Mouse (Mus musculus) embryonic facial prominence, embryonic 15.5 days (tissue): ENCODE data around the gene Eif4a1. TPM values are rescaled to one million over a fixed set of nuclear protein-coding genes. Genes with fewer than 3 reads are reported as not detected.
"Not testable (repeated sequence)": the region's sequence is repeated elsewhere in the genome, so short reads cannot be mapped to it uniquely, and the experiment has no call there.

ENCODE experiments used
- ATAC-seq: fragments of 200-750 bp; cut with Nextera tagmentation; 2 replicates; pipeline ENCODE4 v1.8.0; 2017; ENCODE audit warnings: low read depth, moderate TSS enrichment; ENCODE audit not compliant: insufficient number of reproducible peaks, low FRiP score, low TSS enrichment
- H3K27ac ChIP-seq: fragments of 300-500 bp; sonication (generic); replicated peaks from 2 replicates; pipeline ENCODE4 v1.5.1; 2015; ENCODE audit warnings: mild to moderate bottlenecking, inconsistent platforms
- H3K27me3 ChIP-seq: fragments of 300-500 bp; sonication (generic); 2 replicates; pipeline ENCODE4 v1.6.1; 2015; ENCODE audit warnings: inconsistent platforms
- H3K36me3 ChIP-seq: fragments of 300-500 bp; sonication (generic); 2 replicates; pipeline ENCODE4 v1.6.1; 2015; ENCODE audit warnings: mild to moderate bottlenecking, inconsistent platforms
- H3K4me1 ChIP-seq: fragments of 300-500 bp; sonication (generic); 2 replicates; pipeline ENCODE4 v1.6.1; 2015; ENCODE audit warnings: inconsistent platforms
- H3K4me2 ChIP-seq: fragments of 300-500 bp; sonication (generic); replicated peaks from 2 replicates; pipeline ENCODE4 v1.6.1; 2015; ENCODE audit warnings: mild to moderate bottlenecking, inconsistent platforms
- H3K4me3 ChIP-seq: fragments of 300-500 bp; sonication (generic); replicated peaks from 2 replicates; pipeline ENCODE4 v1.5.1; 2015; ENCODE audit warnings: mild to moderate bottlenecking, inconsistent platforms
- H3K9ac ChIP-seq: fragments of 300-500 bp; sonication (generic); 2 replicates; pipeline ENCODE4 v1.6.1; 2015; ENCODE audit warnings: inconsistent platforms
- H3K9me3 ChIP-seq: fragments of 300-500 bp; sonication (generic); replicated peaks from 2 replicates; pipeline ENCODE4 v1.6.1; 2016; ENCODE audit warnings: inconsistent platforms
- WGBS: fragments of 180-500 bp; shearing (Covaris S2); methylation state at CpG from one replicate; pipeline ENCODE4 v1.1.7; 2015; 5-methylcytosine and 5-hydroxymethylcytosine counted together
- polyA plus RNA-seq: library from polyadenylated mRNA; unstranded; fragments of >200 nt; fragmentation: Nextera tagmentation; extraction: Ambion mirVana; gene quantifications from 2 replicates; pipeline ENCODE4 v1.2.1, GENCODE M21; 2015

Eif4a1 gene
- polyA plus RNA-seq, 1 experiment from 2014 or later, result 512 TPM

DNA sequence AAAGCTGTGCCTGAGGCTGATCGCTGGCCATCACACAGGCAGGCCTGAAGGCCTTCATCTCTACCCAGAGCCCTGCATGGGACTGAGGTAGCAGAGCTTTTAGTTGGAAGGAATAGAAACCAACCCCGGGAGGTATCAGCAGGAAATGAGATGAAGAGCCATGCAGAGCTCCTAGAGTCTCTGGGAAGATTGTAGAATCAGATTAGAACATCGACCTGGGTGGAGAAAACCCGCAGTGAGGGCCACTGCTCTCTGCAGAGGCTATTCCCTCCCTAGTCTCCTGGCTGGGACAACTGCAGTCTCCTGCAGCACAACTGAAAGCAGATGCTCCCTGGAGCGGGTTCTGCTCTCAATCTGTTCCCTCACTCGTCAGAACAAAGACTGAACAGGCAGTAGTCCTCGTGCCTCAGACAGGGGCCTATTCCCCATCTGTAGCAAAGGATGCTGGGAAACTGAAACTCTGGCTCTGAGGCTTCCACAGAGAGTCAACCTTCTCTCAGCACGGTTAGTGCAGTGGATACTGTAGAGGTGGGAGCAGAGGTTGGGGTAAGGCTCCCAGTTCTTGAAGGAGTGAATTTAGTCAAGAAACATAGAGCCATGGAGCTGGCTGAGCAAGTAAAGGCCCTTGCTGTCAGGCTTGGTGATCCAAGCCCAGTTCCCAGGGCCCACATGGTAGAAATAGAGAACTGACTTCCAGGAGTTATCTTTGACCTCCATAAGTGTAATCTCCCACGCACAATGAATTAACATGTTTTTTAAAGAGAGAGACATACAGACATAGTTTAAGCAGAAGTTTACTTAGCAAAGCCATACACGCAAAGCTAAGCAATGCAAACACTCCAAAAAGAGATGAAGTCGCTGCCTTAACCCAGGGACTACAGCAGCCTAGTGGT, 37.6 kb upstream of the Eif4a1 start:
- Histone ChIP-seq H3K36me3 (no peaks in the 10 kb centered on the region), H3K4me1 (peaks cover 8% of the 10 kb centered on the region; the same call in 1 of the 2 replicates), H3K27ac (peak overlapping the region; percentile 65), H3K4me3 (no peak overlapping the region), H3K27me3 (no peaks in the 10 kb centered on the region), H3K4me2 (no peak overlapping the region), H3K9ac (no peak overlapping the region), H3K9me3 (no peaks in the 10 kb centered on the region)
- ATAC-seq, result no peak
- WGBS, result 46% methylated on average over 11 of the region's 11 CpGs

DNA sequence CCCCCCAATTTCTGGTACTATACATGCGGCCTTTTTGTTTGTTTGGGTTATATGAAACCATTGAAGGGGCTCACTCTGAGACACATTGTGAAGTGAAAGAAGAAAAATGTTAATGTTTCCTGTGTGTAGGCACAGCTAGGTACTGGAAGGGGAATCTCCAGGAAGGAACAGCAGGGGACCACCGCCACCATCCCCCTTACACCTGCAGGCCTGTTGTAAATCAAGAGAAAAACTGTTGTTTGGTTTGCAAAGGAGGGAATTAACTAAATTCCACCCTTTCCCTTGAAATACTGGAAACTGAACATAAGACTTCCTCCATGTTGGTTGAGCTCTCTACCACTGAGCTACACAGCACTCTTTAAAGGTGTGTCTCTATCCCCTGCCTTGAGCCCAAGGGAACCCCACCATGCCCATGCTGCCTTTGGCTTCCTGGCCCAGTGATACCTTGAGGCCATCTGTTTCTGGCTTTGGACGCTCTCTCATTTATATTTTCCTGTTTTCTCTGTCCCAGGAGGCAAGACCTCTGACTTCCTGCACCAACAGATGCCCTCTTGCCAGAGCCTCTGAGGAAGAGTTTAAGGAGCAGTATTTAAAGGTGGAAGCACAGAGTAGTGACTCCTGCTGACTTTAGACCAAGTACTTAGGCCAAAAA, 36.5 kb upstream of the Eif4a1 start:
- no peaks in the 10 kb centered on the region for H3K9me3 ChIP-seq
- no peak overlapping the region for H3K9ac ChIP-seq
- peaks cover 8% of the 10 kb centered on the region; the same call in 1 of the 2 replicates for H3K4me1 ChIP-seq
- no peaks in the 10 kb centered on the region for H3K27me3 ChIP-seq
- no peaks in the 10 kb centered on the region for H3K36me3 ChIP-seq
- H3K4me2 ChIP-seq, result no peak overlapping the region
- ATAC-seq, result no peak
- no peak overlapping the region for H3K4me3 ChIP-seq
- WGBS, result 71% methylated on average over 3 of the region's 3 CpGs
- H3K27ac ChIP-seq, result peak overlapping the region; percentile 65; the same call in 1 of the 2 replicates

DNA sequence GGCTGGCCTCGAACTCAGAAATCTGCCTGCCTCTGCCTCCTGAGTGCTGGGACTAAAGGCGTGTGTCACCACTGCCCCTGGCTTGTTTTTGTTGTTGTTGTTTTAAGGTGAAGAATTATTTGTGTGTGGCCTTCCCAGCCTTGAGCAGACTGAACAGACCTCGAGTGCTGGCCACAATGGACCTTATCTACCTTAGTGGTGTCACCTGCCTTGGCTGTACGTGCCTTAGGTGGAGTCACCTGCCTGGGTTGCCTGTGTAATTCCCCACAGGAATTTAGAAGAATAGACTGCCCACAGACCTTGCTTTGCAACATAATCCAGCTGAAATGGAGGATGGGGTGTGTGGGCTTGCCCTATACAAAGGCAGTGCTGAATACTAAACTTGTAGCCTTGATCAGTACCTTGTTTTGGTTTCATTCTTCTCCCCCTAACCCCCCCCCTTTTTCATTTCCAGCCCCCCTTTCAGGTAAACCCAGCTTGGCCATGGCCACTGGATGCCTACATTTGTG, 35.7 kb upstream of the Eif4a1 start:
- Histone ChIP-seq H3K9me3 (no peaks in the 10 kb centered on the region), H3K4me2 (no peak overlapping the region), H3K36me3 (no peaks in the 10 kb centered on the region), H3K27ac (no peak overlapping the region), H3K4me1 (peaks cover 8% of the 10 kb centered on the region; the same call in 1 of the 2 replicates), H3K4me3 (no peak overlapping the region), H3K9ac (no peak overlapping the region), H3K27me3 (no peaks in the 10 kb centered on the region)
- no peak for ATAC-seq
- WGBS, result 83% methylated on average over 4 of the region's 4 CpGs

DNA sequence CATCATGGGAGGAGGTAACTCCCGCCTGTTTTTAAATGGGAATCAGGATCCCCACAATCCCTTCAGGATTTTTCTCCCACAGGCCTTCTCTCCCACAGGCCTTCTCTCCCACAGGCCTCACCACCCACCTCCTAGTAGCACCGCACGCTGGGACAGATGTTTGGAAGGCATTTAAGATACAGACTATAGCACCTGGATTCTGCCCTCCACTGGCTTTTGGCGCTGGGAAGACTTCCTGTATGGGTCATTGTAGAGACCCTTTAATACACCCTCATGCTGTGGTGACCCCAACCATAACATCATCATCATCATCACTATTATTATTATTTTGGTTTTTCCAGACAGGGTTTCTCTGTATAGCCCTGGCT, 35.2 kb upstream of the Eif4a1 start:
- Histone ChIP-seq H3K4me3 (no peak overlapping the region), H3K9me3 (no peaks in the 10 kb centered on the region), H3K36me3 (no peaks in the 10 kb centered on the region), H3K4me2 (no peak overlapping the region), H3K4me1 (peaks cover 8% of the 10 kb centered on the region; the same call in 1 of the 2 replicates), H3K27me3 (no peaks in the 10 kb centered on the region), H3K27ac (no peak overlapping the region), H3K9ac (no peak overlapping the region)
- ATAC-seq, result no peak
- WGBS, result 88% methylated on average over 4 of the region's 4 CpGs

DNA sequence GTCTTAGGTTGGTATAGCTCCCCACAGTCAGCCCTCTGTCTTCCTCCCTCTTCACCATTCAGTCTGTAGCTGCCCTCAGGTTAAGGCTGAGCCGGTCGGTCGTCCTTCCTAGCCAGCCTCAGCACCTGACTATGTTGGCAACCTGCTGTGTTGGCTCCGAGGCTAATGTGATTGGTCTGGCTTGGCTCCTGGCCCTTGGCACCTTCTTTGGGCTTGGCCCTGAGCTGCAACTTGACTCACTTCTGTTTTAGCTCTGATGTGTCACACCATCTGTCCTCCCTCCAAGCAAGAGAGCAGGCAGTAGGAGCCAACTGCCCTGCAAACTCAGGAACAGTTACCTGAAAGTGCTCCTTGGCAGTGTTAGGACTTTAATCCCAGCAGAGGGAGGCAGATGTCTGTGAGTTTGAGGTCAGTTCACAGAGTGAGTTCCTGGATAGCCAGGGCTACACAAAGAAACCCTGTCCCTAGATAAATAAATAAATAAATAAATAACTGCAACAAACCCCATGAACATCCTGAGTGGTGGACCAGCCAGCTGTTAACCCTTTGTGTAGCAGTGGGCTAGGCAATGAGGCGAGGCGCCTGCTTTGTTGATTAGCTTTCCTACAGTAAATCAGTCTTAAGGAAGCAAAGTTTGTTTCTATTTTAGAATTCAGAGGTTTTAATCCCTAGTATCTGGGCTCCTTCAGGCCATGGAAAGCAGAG, 34.7 kb upstream of the Eif4a1 start:
- WGBS, result 51% methylated on average over 6 of the region's 6 CpGs

DNA sequence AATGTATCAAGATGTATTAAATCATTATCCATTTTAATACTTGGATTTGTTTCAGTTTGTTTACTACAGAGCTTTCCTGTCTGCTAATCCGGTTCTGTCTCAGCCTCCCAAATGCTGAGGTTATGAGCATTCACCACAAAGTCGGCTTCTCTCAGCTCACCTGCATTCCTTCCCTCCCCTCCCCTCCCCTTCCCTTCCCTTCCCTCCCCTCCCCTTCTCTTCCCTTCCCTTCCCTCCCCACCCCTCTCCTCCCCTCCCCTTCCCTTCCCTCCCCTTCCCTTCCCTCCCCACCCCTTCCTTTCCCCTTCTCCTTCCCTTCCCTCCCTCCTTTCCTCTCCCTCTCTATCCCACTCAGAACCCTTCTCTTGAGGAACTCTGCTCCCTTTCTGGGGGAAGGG, 32.4 kb upstream of the Eif4a1 start:
- H3K27ac ChIP-seq, result no peak overlapping the region
- no peak for ATAC-seq
- no peak overlapping the region for H3K4me2 ChIP-seq
- peaks cover 3% of the 10 kb centered on the region; the same call in 1 of the 2 replicates for H3K4me1 ChIP-seq
- 14% methylated on average over 2 of the region's 2 CpGs for WGBS
- no peaks in the 10 kb centered on the region for H3K9me3 ChIP-seq
- no peak overlapping the region for H3K4me3 ChIP-seq
- no peak overlapping the region for H3K9ac ChIP-seq
- H3K27me3 ChIP-seq, result no peaks in the 10 kb centered on the region
- no peaks in the 10 kb centered on the region for H3K36me3 ChIP-seq

More for the DNA sequence above, 34.7 kb upstream of the Eif4a1 start:
- H3K9ac ChIP-seq, result no peak overlapping the region
- H3K27ac ChIP-seq, result no peak overlapping the region
- H3K4me1 ChIP-seq, result peaks cover 8% of the 10 kb centered on the region; the same call in 1 of the 2 replicates
- no peak for ATAC-seq
- no peaks in the 10 kb centered on the region for H3K9me3 ChIP-seq
- no peak overlapping the region for H3K4me2 ChIP-seq
- no peaks in the 10 kb centered on the region for H3K36me3 ChIP-seq
- H3K4me3 ChIP-seq, result no peak overlapping the region
- H3K27me3 ChIP-seq, result no peaks in the 10 kb centered on the region

DNA sequence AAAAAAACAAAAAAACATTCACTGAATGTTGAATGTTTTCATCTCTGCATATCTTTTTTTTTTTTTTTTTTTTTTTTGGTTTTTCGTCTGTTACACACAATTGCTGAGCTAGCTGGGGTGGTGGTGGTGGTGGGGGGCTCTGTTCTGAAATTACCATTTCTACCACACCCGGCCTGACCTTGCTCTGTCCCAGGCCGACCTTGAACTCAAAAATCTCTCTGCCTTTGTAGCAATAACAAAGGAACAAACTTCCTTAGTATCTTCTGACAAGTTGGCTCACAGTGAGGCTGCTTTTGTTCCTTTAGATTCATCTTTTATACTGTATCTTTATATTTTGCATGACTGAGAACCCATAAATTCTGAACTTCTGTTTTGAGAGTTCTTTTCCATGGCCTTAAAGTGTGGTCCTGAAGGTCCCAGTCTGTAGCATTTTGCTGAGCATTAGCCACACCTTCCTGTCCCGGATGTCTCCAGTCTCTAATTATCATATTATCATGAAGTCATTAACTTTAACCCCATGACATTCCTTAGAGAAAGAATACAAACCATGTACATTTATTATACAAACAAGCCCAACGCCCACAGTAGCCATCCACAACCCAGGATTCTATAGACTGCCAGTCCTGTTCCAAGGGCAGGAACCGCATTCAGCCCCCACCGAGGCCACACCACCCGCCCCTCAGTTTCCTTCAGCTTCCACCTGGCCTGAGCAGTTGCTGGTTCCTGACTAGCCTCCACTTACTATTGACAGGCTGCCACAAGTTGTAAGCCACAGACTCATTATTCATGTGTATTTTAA, 31.8 kb upstream of the Eif4a1 start:
- no peak for ATAC-seq
- Histone ChIP-seq H3K9ac (no peak overlapping the region), H3K4me3 (no peak overlapping the region), H3K36me3 (no peaks in the 10 kb centered on the region), H3K27ac (no peak overlapping the region), H3K4me2 (no peak overlapping the region), H3K4me1 (no peaks in the 10 kb centered on the region), H3K27me3 (no peaks in the 10 kb centered on the region), H3K9me3 (no peaks in the 10 kb centered on the region)
- 46% methylated on average over 8 of the region's 8 CpGs for WGBS

DNA sequence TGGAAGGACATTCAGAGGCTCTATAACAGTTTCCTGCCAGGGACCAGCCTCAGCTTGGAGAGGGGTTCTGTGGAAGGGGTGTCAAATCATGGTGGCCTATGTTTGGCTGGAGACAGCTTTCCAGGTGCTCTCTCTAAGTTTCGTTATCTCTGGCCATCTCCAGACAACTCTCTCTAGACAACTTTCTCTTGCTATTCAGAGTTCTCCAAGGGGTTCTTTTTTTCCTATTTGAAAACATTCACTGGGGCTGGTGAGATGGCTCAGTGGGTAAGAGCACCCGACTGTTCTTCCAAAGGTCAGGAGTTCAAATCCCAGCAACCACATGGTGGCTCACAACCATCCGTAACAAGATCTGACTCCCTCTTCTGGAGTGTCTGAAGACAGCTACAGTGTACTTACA, 31.2 kb upstream of the Eif4a1 start:
- ATAC-seq, H3K27me3 ChIP-seq, H3K4me1 ChIP-seq, H3K36me3 ChIP-seq, H3K9ac ChIP-seq, H3K27ac ChIP-seq, H3K4me3 ChIP-seq, H3K4me2 ChIP-seq, H3K9me3 ChIP-seq: not testable (repeated sequence)
- 66% methylated on average over 3 of the region's 3 CpGs for WGBS

DNA sequence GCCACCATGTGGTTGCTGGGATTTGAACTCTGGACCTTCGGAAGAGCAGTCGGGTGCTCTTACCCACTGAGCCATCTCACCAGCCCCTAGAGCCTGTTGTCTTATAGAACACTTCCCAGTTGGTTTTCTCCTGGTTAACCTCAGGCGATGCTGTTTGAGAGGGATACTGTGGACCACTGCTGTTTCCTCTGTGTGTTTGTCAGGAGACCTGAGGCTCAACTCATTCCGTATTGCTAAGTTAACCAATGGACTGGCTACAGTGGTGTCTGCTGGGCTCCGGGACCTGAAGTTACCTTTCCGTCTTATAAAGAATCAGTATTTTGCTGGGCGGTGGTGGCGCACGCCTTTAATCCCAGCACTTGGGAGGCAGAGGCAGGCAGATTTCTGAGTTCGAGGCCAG, 30.7 kb upstream of the Eif4a1 start:
- not testable (repeated sequence) for H3K27me3 ChIP-seq, H3K4me3 ChIP-seq, H3K36me3 ChIP-seq, H3K4me2 ChIP-seq, H3K27ac ChIP-seq, H3K4me1 ChIP-seq, ATAC-seq, H3K9ac ChIP-seq, H3K9me3 ChIP-seq
- WGBS, result 93% methylated on average over 10 of the region's 10 CpGs

DNA sequence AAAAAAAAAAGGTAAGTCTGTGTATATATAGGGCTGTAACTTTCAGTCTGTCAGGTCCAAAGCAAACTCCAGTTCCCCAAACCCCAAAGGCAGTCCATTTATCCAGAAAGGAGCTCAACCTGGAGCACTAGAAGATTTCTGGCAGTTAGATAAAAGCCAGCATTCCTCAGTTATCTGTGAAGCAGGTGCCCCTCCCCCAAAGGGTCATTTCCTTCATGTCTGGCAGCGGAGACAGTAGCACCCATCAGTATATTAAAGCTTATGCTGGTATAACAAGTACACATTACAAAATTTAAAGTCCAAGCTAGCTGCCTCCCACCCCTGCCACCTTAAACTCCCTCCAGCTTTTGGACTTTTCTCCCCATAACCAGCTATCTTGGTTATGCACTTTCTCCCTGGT, 27.4 kb upstream of the Eif4a1 start:
- no peak for ATAC-seq
- no peak overlapping the region for H3K4me2 ChIP-seq
- H3K9ac ChIP-seq, result no peak overlapping the region
- H3K27me3 ChIP-seq, result no peaks in the 10 kb centered on the region
- H3K9me3 ChIP-seq, result no peaks in the 10 kb centered on the region
- H3K4me1 ChIP-seq, result peaks cover 14% of the 10 kb centered on the region
- no peak overlapping the region for H3K27ac ChIP-seq
- WGBS, result 59% methylated on average over 1 of the region's 1 CpGs
- H3K36me3 ChIP-seq, result no peaks in the 10 kb centered on the region
- H3K4me3 ChIP-seq, result no peak overlapping the region
